Mouse (Mus musculus) spleen, adult 2 months (tissue): ENCODE measurements around the gene Rad18. TPM values are rescaled to one million over a fixed set of nuclear protein-coding genes. Genes with fewer than 3 reads are reported as not detected.

Source experiments
- DNase-seq, 2 experiments: peaks; one replicate each; pipeline versions ENCODE4 v3.0.0 to v3.0.0-alpha.2; 2012 to 2021; ENCODE audit warnings: low spot score in 2 of 2, low read depth in 1 of 2
- H3K27ac ChIP-seq: fragments of 200-500 bp; 2 replicates; pipeline ENCODE4 v1.5.1; 2012; ENCODE audit warnings: low read length, inconsistent platforms; ENCODE audit not compliant: insufficient read depth
- H3K27me3 ChIP-seq: fragments of 200-500 bp; 2 replicates; pipeline ENCODE4 v1.6.1; 2012; ENCODE audit warnings: mild to moderate bottlenecking, moderate library complexity, low read length, inconsistent platforms; ENCODE audit not compliant: control insufficient read depth, insufficient read depth
- H3K36me3 ChIP-seq: fragments of 200-500 bp; 2 replicates; pipeline ENCODE4 v1.6.1; 2012; ENCODE audit warnings: mild to moderate bottlenecking, low read length, inconsistent platforms; ENCODE audit not compliant: control insufficient read depth, insufficient read depth
- H3K4me1 ChIP-seq: fragments of 200-500 bp; 2 replicates; pipeline ENCODE4 v1.6.1; 2011; ENCODE audit warnings: inconsistent platforms; ENCODE audit not compliant: control insufficient read depth, insufficient read depth, insufficient read length
- H3K4me3 ChIP-seq: fragments of 200-500 bp; 2 replicates; pipeline ENCODE4 v1.5.1; 2011; ENCODE audit warnings: mild to moderate bottlenecking, inconsistent platforms; ENCODE audit not compliant: insufficient read depth, insufficient read length; ENCODE audit errors: extremely low read depth
- CTCF ChIP-seq: fragments of 200-500 bp; IDR thresholded peaks from 2 replicates; pipeline ENCODE4 v1.5.1; 2011; ENCODE audit warnings: mild to moderate bottlenecking, inconsistent platforms; ENCODE audit not compliant: insufficient read depth, insufficient read length, insufficient replicate concordance; ENCODE audit errors: extremely low read depth
- POLR2A ChIP-seq: fragments of 200-500 bp; IDR thresholded peaks from 2 replicates; pipeline ENCODE4 v1.6.1; 2011; ENCODE audit warnings: low read depth, low read length, inconsistent platforms
- WGBS: fragments of 180-500 bp; shearing (Covaris S2); methylation state at CpG from one replicate; pipeline ENCODE4 v1.1.7; 2018; 5-methylcytosine and 5-hydroxymethylcytosine counted together
- polyA plus RNA-seq: library from polyadenylated mRNA; depleted of rRNA; stranded (reverse); fragments of >200 nt; gene quantifications from 2 replicates; pipeline ENCODE4 v1.2.3, GENCODE M21; 2012

The Rad18 gene
- polyA plus RNA-seq, 1 experiment = 1.8 TPM

DNA sequence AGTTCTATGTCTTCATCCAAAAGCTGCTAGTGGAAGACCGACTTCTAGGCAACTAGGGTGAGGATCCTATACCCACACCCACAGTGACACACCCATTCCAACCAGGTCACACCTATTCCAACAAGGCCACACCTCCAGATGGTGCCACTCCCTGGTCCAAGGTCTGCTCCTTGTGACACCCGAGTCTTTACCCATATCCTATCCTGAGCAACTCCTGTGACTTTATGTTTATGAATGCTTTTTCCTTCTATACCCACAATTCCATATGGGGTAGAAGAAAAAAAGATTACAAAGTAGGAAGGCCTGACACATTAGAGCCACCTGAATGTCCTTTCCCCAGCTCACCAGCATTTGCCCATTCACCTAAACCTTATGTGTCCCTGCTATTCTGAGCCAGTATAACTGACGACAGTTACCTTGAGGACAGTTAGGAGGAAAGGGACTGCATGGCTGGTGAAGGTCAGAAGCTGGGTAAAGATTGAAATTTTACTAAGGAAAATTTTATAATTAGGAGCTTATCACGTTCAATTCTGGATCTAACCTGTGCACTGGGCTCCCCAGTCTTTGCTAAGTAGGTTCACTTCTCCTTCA is 78.7 kb downstream of the Rad18 start:
- Histone ChIP-seq H3K4me1 (no peaks in the 10 kb centered on the region), H3K4me3 (no peak overlapping the region), H3K36me3 (0 out of 2 replicates have a peak, but pooled peaks cover 2% of the 10 kb centered on the region), H3K27ac (no peak overlapping the region), H3K27me3 (no peaks in the 10 kb centered on the region)
- no peak for DNase-seq
- 95% methylated on average over 4 of the region's 4 CpGs for WGBS
- TF ChIP-seq CTCF = no peak
- no peak for TF ChIP-seq POLR2A

GRCm38 (mm10) chr6:112609027-112609426 is 87.5 kb downstream of the Rad18 start:
- 90% methylated on average over 4 of the region's 4 CpGs for WGBS
- no peaks in the 10 kb centered on the region for H3K4me1 ChIP-seq
- TF ChIP-seq POLR2A = no peak
- TF ChIP-seq CTCF = no peak
- H3K36me3 ChIP-seq = no peaks in the 10 kb centered on the region
- no peak overlapping the region for H3K27ac ChIP-seq
- no peaks in the 10 kb centered on the region for H3K27me3 ChIP-seq
- DNase-seq = no peak
- no peak overlapping the region for H3K4me3 ChIP-seq

GRCm38 (mm10) chr6:112603866-112604265 is 92.6 kb downstream of the Rad18 start:
- no peak for TF ChIP-seq POLR2A
- no peak for TF ChIP-seq CTCF
- no peak for DNase-seq
- no peaks in the 10 kb centered on the region for H3K4me1 ChIP-seq
- H3K27me3 ChIP-seq = no peaks in the 10 kb centered on the region
- H3K27ac ChIP-seq = no peak overlapping the region
- no peaks in the 10 kb centered on the region for H3K36me3 ChIP-seq
- H3K4me3 ChIP-seq = no peak overlapping the region

DNA sequence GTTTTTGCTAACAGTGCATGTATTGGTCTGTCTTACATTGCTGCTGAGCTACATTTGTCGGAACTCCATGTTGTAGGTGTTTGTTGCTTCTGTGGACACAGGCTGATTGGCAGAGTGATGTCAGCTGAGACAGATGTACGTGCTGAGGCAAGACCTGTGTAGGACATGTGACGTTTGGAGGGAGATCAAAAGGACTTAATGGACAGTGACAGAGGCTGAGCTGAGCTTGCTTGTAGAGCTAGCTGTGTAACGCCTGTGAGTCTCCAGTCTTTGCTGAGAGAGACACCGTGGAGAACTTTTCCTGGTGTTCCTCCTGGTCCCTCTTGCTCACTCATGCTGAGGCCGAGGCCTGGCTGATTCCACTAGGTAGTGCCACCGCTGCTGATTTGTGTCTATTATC is 101.5 kb downstream of the Rad18 start:
- no peak for DNase-seq
- WGBS = 91% methylated on average over 7 of the region's 7 CpGs
- Histone ChIP-seq H3K27ac (no peak overlapping the region), H3K4me3 (no peak overlapping the region), H3K36me3 (no peaks in the 10 kb centered on the region), H3K4me1 (no peaks in the 10 kb centered on the region), H3K27me3 (no peaks in the 10 kb centered on the region)
- TF ChIP-seq POLR2A (no peak), CTCF (no peak)

DNA sequence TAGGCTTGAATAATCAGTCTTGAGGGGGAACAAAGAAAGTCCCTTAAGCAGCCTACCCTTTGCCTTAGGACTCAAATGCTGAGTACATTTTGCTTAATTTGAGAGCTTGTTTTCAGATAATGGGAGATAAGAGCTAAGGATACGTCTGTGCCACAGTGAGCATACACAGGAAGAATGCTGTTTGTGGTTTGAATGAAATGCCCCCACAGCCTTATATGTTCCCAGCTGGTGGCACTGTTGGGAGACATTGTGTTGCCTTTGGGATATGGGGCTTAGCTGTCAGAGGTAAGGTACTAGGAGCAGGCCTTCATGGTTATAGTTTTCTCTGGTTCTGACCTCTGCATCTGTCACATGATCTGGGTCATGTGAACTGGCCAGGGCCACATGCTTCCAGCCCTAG is 108.6 kb downstream of the Rad18 start:
- Histone ChIP-seq H3K27me3 (no peaks in the 10 kb centered on the region), H3K27ac (no peak overlapping the region), H3K4me1 (no peaks in the 10 kb centered on the region), H3K36me3 (no peaks in the 10 kb centered on the region), H3K4me3 (no peak overlapping the region)
- no peak for DNase-seq
- TF ChIP-seq CTCF (no peak), POLR2A (no peak)
- WGBS = 30% methylated on average over 1 of the region's 1 CpGs

DNA sequence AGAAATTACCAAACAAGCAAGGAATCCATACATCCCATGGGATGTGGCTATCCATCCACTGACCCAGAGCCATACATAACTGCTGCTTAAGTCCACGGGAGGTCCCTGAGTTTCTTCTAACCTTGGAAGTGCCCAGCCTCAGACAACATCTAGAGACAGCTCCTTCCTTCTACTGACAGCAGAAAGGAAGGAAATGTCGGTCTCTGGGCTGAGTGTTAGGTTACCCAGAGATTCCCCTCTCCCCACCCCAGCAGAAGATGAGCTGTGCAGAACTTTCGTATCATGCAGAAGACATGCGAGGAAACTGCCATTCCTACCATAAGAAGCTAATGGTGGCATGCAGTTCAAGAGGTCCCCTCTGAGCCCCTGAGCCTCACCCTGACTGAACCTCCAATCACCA is 109.5 kb downstream of the Rad18 start:
- H3K4me3 ChIP-seq = no peak overlapping the region
- DNase-seq = no peak
- no peaks in the 10 kb centered on the region for H3K27me3 ChIP-seq
- H3K36me3 ChIP-seq = no peaks in the 10 kb centered on the region
- 26% methylated on average over 4 of the region's 4 CpGs for WGBS
- no peak overlapping the region for H3K27ac ChIP-seq
- H3K4me1 ChIP-seq = no peaks in the 10 kb centered on the region
- TF ChIP-seq POLR2A = no peak
- TF ChIP-seq CTCF = no peak

GRCm38 (mm10) chr6:112584961-112585360 is 111.5 kb downstream of the Rad18 start:
- Histone ChIP-seq H3K4me1 (no peaks in the 10 kb centered on the region), H3K36me3 (no peaks in the 10 kb centered on the region), H3K4me3 (no peak overlapping the region), H3K27me3 (no peaks in the 10 kb centered on the region), H3K27ac (no peak overlapping the region)
- TF ChIP-seq POLR2A = no peak
- no peak for TF ChIP-seq CTCF
- no peak for DNase-seq
- WGBS = 91% methylated on average over 5 of the region's 5 CpGs

DNA sequence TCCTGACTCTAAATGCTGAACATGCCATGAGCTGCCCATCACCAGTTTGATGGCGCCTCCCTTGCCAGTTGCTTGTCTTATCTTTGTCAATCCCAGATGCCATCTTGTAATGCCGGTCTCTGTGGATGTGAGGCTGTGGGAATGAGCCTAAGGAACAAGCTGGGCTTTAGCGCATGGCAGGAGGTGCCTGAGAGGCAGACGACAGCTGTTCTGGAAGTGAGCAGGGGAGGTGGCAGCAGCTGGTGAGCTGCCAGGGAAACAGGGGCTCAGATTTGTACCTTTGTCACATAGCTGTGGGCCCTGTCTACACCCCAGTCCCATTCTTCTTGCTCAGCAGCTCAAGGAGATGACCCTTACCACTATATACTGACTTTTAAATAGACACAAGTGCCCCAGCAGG is 114.5 kb downstream of the Rad18 start:
- Histone ChIP-seq H3K27ac (no peak overlapping the region), H3K4me3 (no peak overlapping the region), H3K36me3 (no peaks in the 10 kb centered on the region), H3K4me1 (no peaks in the 10 kb centered on the region), H3K27me3 (no peaks in the 10 kb centered on the region)
- no peak for DNase-seq
- TF ChIP-seq CTCF (no peak), POLR2A (no peak)
- WGBS = 86% methylated on average over 4 of the region's 4 CpGs
